Mouse (Mus musculus) bone marrow macrophage, adult 2 months (primary cell): ENCODE data around the gene Ier2.

Source experiments
- CTCF ChIP-seq: IDR thresholded peaks from 2 replicates; pipeline ENCODE4 v1.5.1; 2012; ENCODE audit warnings: low read depth, mild to moderate bottlenecking, low read length, moderate library complexity
- POLR2A ChIP-seq: IDR thresholded peaks from 2 replicates; pipeline ENCODE4 v1.6.1; 2012; ENCODE audit warnings: mild to moderate bottlenecking, low read depth, low read length, borderline replicate concordance

GRCm38 (mm10) chr8:84617005-84617404 lies 45.6 kb downstream of the Ier2 start:
- TF ChIP-seq CTCF: no peak
- TF ChIP-seq POLR2A: no peak
